15 mouse cellular contexts compared by ENCODE assay signal in the genomic region with DNA sequence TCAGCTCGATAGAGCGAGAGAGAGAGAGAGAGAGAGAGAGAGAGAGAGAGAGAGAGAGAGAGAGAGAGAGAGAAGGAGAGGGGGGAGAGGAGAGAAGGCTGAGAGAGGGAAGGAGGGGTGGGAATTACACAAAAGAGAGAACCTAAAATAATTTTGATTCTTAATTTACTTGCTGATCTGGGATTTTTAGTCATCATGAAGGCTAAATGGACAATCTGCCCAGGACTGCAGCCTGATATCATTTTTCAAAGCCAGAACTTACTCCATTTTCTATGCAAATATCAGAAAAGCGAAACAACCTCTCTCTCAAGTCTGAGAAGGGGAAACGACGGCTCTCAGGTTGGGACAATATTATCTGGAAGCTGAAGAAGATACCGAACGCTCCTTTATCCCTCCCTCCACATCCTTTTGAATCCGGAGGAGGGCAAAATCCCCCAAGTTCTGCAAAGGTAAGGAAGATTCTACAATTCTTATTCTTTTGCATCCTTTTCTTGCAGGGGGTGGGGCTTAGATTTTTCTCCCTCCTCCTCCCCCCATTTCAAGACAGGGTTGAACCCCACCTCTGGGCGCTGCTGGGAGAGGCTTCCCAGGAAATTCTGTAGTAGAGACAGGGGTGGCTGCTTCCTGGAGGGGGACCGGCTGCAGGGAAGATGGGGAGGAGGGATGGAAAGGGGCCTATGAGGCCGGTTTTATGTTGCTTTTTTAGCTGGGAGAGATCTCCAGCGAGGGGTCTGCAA. TPM values are rescaled to one million over a fixed set of nuclear protein-coding genes. Genes with fewer than 3 reads are reported as not detected.
DNase-seq lines count a peak whose midpoint lies in the region; ATAC-seq and TF ChIP-seq lines count a peak whose summit lies in the region.
"Had no signal": no experiment of that assay in that cellular context is flagged by ENCODE, and none has a peak within 500 bp of the region (broad histone marks: within the 10 kb centered on the region; RNA-seq: fewer than 3 reads in every experiment).

No protein-coding gene starts in this region.

- intact Hi-C loops in heart, postnatal 10 days (cut with DNase I): no loop called here

- peaks cover 98% of the 10 kb centered on the region for H3K27me3 ChIP-seq in heart, embryonic 15.5 days
- H3K27me3 ChIP-seq in E14TG2a.4 (ENCODE audit: insufficient read depth, low read length): peaks cover 99% of the 10 kb centered on the region
- peaks cover 75% of the 10 kb centered on the region for H3K27me3 ChIP-seq in intestine, postnatal 0 days (replicated peaks; ENCODE audit: control insufficient read depth, insufficient read depth, low read length)
- no peaks in the 10 kb centered on the region for H3K27me3 ChIP-seq in neural tube, embryonic 12.5 days (replicated peaks)
- peaks cover 97% of the 10 kb centered on the region for H3K27me3 ChIP-seq in forebrain, embryonic 12.5 days

- TF ChIP-seq CTCF in E14TG2a.4 (conservative IDR thresholded peaks at IDR 0.05; ENCODE audit: low read length): no peak
- TF ChIP-seq CTCF in intestine, postnatal 0 days (IDR thresholded peaks at IDR 0.05; ENCODE audit: low read depth): no peak

- H3K27ac ChIP-seq in heart, embryonic 15.5 days: no peak overlapping the region
- peak overlapping the region; percentile 70 for H3K27ac ChIP-seq in intestine, postnatal 0 days (ENCODE audit: low read depth, low read length)
- peak overlapping the region; percentile 99 for H3K27ac ChIP-seq in neural tube, embryonic 12.5 days
- no peak overlapping the region for H3K27ac ChIP-seq in forebrain, embryonic 12.5 days
- H3K27ac ChIP-seq: embryonic facial prominence, embryonic 13.5 days; lung, embryonic 15.5 days had no signal

- no peak overlapping the region for H3K4me2 ChIP-seq in heart, embryonic 15.5 days
- H3K4me2 ChIP-seq in intestine, postnatal 0 days (replicated peaks; ENCODE audit: low read depth): peak overlapping the region; percentile 63
- H3K4me2 ChIP-seq in neural tube, embryonic 12.5 days (replicated peaks): peak overlapping the region; percentile 100
- H3K4me2 ChIP-seq in forebrain, embryonic 12.5 days: no peak overlapping the region
- H3K4me2 ChIP-seq: embryonic facial prominence, embryonic 13.5 days; lung, embryonic 15.5 days had no signal

- no peaks in the 10 kb centered on the region for H3K36me3 ChIP-seq in heart, embryonic 15.5 days
- no peaks in the 10 kb centered on the region for H3K36me3 ChIP-seq in E14TG2a.4 (ENCODE audit: insufficient read depth, low read length)
- H3K36me3 ChIP-seq in intestine, postnatal 0 days (ENCODE audit: control insufficient read depth, insufficient read depth): no peaks in the 10 kb centered on the region
- H3K36me3 ChIP-seq in neural tube, embryonic 12.5 days: no peaks in the 10 kb centered on the region
- no peaks in the 10 kb centered on the region for H3K36me3 ChIP-seq in forebrain, embryonic 12.5 days (replicated peaks)
- H3K36me3 ChIP-seq: embryonic facial prominence, embryonic 13.5 days; lung, embryonic 15.5 days had no signal

- H3K9ac ChIP-seq in heart, embryonic 15.5 days: no peak overlapping the region
- peak overlapping the region; percentile 51 for H3K9ac ChIP-seq in intestine, postnatal 0 days (ENCODE audit: low read depth, low read length)
- peak overlapping the region; percentile 100 for H3K9ac ChIP-seq in neural tube, embryonic 12.5 days
- H3K9ac ChIP-seq in forebrain, embryonic 12.5 days: no peak overlapping the region
- H3K9ac ChIP-seq: embryonic facial prominence, embryonic 13.5 days; lung, embryonic 15.5 days had no signal

- H3K4me1 ChIP-seq in heart, embryonic 15.5 days (replicated peaks): peaks cover 7% of the 10 kb centered on the region
- H3K4me1 ChIP-seq in E14TG2a.4 (replicated peaks; ENCODE audit: low read depth, low read length): peaks cover 44% of the 10 kb centered on the region
- H3K4me1 ChIP-seq in intestine, postnatal 0 days (replicated peaks; ENCODE audit: control insufficient read depth, insufficient read depth, low read length): no peaks in the 10 kb centered on the region
- H3K4me1 ChIP-seq in neural tube, embryonic 12.5 days: peaks cover 39% of the 10 kb centered on the region
- H3K4me1 ChIP-seq in forebrain, embryonic 12.5 days: no peaks in the 10 kb centered on the region
- H3K4me1 ChIP-seq: embryonic facial prominence, embryonic 13.5 days had no signal

- no peaks in the 10 kb centered on the region for H3K9me3 ChIP-seq in heart, embryonic 15.5 days (replicated peaks)
- no peaks in the 10 kb centered on the region for H3K9me3 ChIP-seq in E14TG2a.4 (ENCODE audit: low read length)
- H3K9me3 ChIP-seq in intestine, postnatal 0 days (ENCODE audit: control insufficient read depth): no peaks in the 10 kb centered on the region
- H3K9me3 ChIP-seq in neural tube, embryonic 12.5 days: no peaks in the 10 kb centered on the region
- no peaks in the 10 kb centered on the region for H3K9me3 ChIP-seq in forebrain, embryonic 12.5 days
- H3K9me3 ChIP-seq: embryonic facial prominence, embryonic 13.5 days; lung, embryonic 15.5 days had no signal

- no peak for ATAC-seq in heart, embryonic 15.5 days (replicated peaks; ENCODE audit: insufficient number of reproducible peaks, insufficient read depth, low FRiP score, low read depth)
- ATAC-seq in intestine, postnatal 0 days: no peak
- no peak for ATAC-seq in neural tube, embryonic 12.5 days (ENCODE audit: low FRiP score, low read depth)
- no peak for ATAC-seq in forebrain, embryonic 12.5 days (ENCODE audit: low FRiP score)

- DNase-seq in heart, postnatal 10 days: no peak
- DNase-seq in layer of hippocampus, adult 9-11 months: no peak
- no peak for DNase-seq in left cerebral cortex, adult 9 months (ENCODE audit: low spot score in 2 of 2)
- DNase-seq: cerebellum, adult 11-12 months; thymus, adult 2 months had no signal

- WGBS in heart, embryonic 15.5 days: 5% methylated on average over 12 of the region's 12 CpGs
- WGBS in intestine, postnatal 0 days: 8% methylated on average over 12 of the region's 12 CpGs
- WGBS in neural tube, embryonic 12.5 days: under 1% methylated on average over 12 of the region's 12 CpGs
- WGBS in forebrain, embryonic 12.5 days: under 1% methylated on average over 12 of the region's 12 CpGs

- H3K4me3 ChIP-seq in heart, embryonic 15.5 days: peak overlapping the region; percentile 10; the same call in 1 of the 2 replicates
- peak overlapping the region; percentile 13; the same call in 1 of the 2 replicates for H3K4me3 ChIP-seq in E14TG2a.4 (replicated peaks; ENCODE audit: low read length)
- H3K4me3 ChIP-seq in intestine, postnatal 0 days (ENCODE audit: low read depth, low read length): peak overlapping the region; percentile 46
- peak overlapping the region; percentile 99 for H3K4me3 ChIP-seq in neural tube, embryonic 12.5 days
- no peak overlapping the region for H3K4me3 ChIP-seq in forebrain, embryonic 12.5 days (replicated peaks)
- H3K4me3 ChIP-seq: embryonic facial prominence, embryonic 13.5 days; lung, embryonic 15.5 days had no signal

RNA-seq across cellular contexts. Expression of a gene that starts 0.5 kb away (rescaled TPM):
- polyA plus RNA-seq in heart, embryonic 15.5 days (2015; fragmentation: Nextera tagmentation; extraction: Ambion mirVana): 0.49 and 1.2 TPM in 2 replicates
- not detected for total RNA-seq in heart, postnatal 10 days (2021)
- polyA plus RNA-seq in intestine, postnatal 0 days (2015; fragmentation: Nextera tagmentation; extraction: Ambion mirVana): 5.7 and 6.4 TPM in 2 replicates
- polyA plus RNA-seq in neural tube, embryonic 12.5 days (2016; fragmentation: Nextera tagmentation; extraction: Ambion mirVana): 145 and 151 TPM in 2 replicates
- not detected in 2 replicates for polyA plus RNA-seq in forebrain, embryonic 12.5 days (2016; fragmentation: Nextera tagmentation; extraction: Ambion mirVana)
- total RNA-seq: layer of hippocampus, postnatal 10 days had no signal
- polyA plus RNA-seq: heart, embryonic 16.5 days; midbrain, postnatal 0 days had no signal

RNA-seq across cellular contexts. Expression of a gene that starts 6.3 kb away (rescaled TPM):
- 0.25 and 0.32 TPM in 2 replicates for polyA plus RNA-seq in heart, embryonic 15.5 days (2015; fragmentation: Nextera tagmentation; extraction: Ambion mirVana)
- not detected for total RNA-seq in heart, postnatal 10 days (2021)
- 7.6 and 8.5 TPM in 2 replicates for polyA plus RNA-seq in intestine, postnatal 0 days (2015; fragmentation: Nextera tagmentation; extraction: Ambion mirVana)
- polyA plus RNA-seq in neural tube, embryonic 12.5 days (2016; fragmentation: Nextera tagmentation; extraction: Ambion mirVana): 97.1 and 101 TPM in 2 replicates
- polyA plus RNA-seq in forebrain, embryonic 12.5 days (2016; fragmentation: Nextera tagmentation; extraction: Ambion mirVana): not detected in 2 replicates
- total RNA-seq: layer of hippocampus, postnatal 10 days; midbrain, postnatal 0 days had no signal
- polyA plus RNA-seq: midbrain, postnatal 0 days had no signal

RNA-seq across cellular contexts. Expression of a gene that starts 10.4 kb away (rescaled TPM):
- polyA plus RNA-seq in heart, embryonic 15.5 days (2015; fragmentation: Nextera tagmentation; extraction: Ambion mirVana): 1.4 and 3.3 TPM in 2 replicates
- total RNA-seq in heart, postnatal 10 days (2021): under 1 TPM; 0.45 to 0.62 TPM
- 14.7 and 15.8 TPM in 2 replicates for polyA plus RNA-seq in intestine, postnatal 0 days (2015; fragmentation: Nextera tagmentation; extraction: Ambion mirVana)
- 79.2 and 94.7 TPM in 2 replicates for polyA plus RNA-seq in neural tube, embryonic 12.5 days (2016; fragmentation: Nextera tagmentation; extraction: Ambion mirVana)
- not detected in 2 replicates for polyA plus RNA-seq in forebrain, embryonic 12.5 days (2016; fragmentation: Nextera tagmentation; extraction: Ambion mirVana)
- total RNA-seq: layer of hippocampus, postnatal 10 days had no signal
- polyA plus RNA-seq: midbrain, postnatal 0 days had no signal

RNA-seq across cellular contexts. Expression of a gene that starts 11.0 kb away (rescaled TPM):
- 0.08 TPM in 1 of 2 replicates, not detected in the other for polyA plus RNA-seq in heart, embryonic 15.5 days (2015; fragmentation: Nextera tagmentation; extraction: Ambion mirVana)
- not detected for total RNA-seq in heart, postnatal 10 days (2021)
- 1.0 and 1.1 TPM in 2 replicates for polyA plus RNA-seq in intestine, postnatal 0 days (2015; fragmentation: Nextera tagmentation; extraction: Ambion mirVana)
- polyA plus RNA-seq in neural tube, embryonic 12.5 days (2016; fragmentation: Nextera tagmentation; extraction: Ambion mirVana): 35.7 and 53.3 TPM in 2 replicates
- polyA plus RNA-seq in forebrain, embryonic 12.5 days (2016; fragmentation: Nextera tagmentation; extraction: Ambion mirVana): not detected in 2 replicates
- total RNA-seq: layer of hippocampus, postnatal 10 days had no signal
- polyA plus RNA-seq: heart, embryonic 16.5 days; midbrain, postnatal 0 days had no signal

RNA-seq across cellular contexts. Expression of a gene that starts 21.5 kb away (rescaled TPM):
- polyA plus RNA-seq in heart, embryonic 15.5 days (2015; fragmentation: Nextera tagmentation; extraction: Ambion mirVana): 0.06 TPM in 1 of 2 replicates, not detected in the other
- not detected for total RNA-seq in heart, postnatal 10 days (2021)
- polyA plus RNA-seq in intestine, postnatal 0 days (2015; fragmentation: Nextera tagmentation; extraction: Ambion mirVana): 0.37 and 1.5 TPM in 2 replicates
- 76.1 and 90.5 TPM in 2 replicates for polyA plus RNA-seq in neural tube, embryonic 12.5 days (2016; fragmentation: Nextera tagmentation; extraction: Ambion mirVana)
- not detected in 2 replicates for polyA plus RNA-seq in forebrain, embryonic 12.5 days (2016; fragmentation: Nextera tagmentation; extraction: Ambion mirVana)
- total RNA-seq: layer of hippocampus, postnatal 10 days; midbrain, postnatal 0 days had no signal
- polyA plus RNA-seq: heart, embryonic 16.5 days; midbrain, postnatal 0 days had no signal

Comparison
In these comparisons a context has a peak if more than half of its experiments do, and no peak if none do; other contexts are left out.
1. H3K27ac ChIP-seq: peak in intestine, postnatal 0 days (single experiment) and neural tube, embryonic 12.5 days (single experiment); none in heart, embryonic 15.5 days (single experiment) and forebrain, embryonic 12.5 days (single experiment).
2. H3K4me2 ChIP-seq: peak in intestine, postnatal 0 days (single experiment) and neural tube, embryonic 12.5 days (single experiment); none in heart, embryonic 15.5 days (single experiment) and forebrain, embryonic 12.5 days (single experiment).
3. H3K9ac ChIP-seq: peak in intestine, postnatal 0 days (single experiment) and neural tube, embryonic 12.5 days (single experiment); none in heart, embryonic 15.5 days (single experiment) and forebrain, embryonic 12.5 days (single experiment).
4. RNA of a gene that starts 0.5 kb away (polyA plus RNA-seq): 145 to 151 TPM in neural tube, embryonic 12.5 days; 5.7 to 6.4 TPM in intestine, postnatal 0 days, 0.49 to 1.2 TPM in heart, embryonic 15.5 days and not detected in forebrain, embryonic 12.5 days; every median in the first group is over 10 times any median in the second.
5. RNA of a gene that starts 6.3 kb away (polyA plus RNA-seq): 97.1 to 101 TPM in neural tube, embryonic 12.5 days; 7.6 to 8.5 TPM in intestine, postnatal 0 days, 0.25 to 0.32 TPM in heart, embryonic 15.5 days and not detected in forebrain, embryonic 12.5 days; every median in the first group is over 10 times any median in the second.